Mouse (Mus musculus) limb, embryonic 14.5 days (tissue): Measurements from ENCODE around the gene Fars2. TPM values are rescaled to one million over a fixed set of nuclear protein-coding genes. Genes with fewer than 3 reads are reported as not detected.

ENCODE experiments used
- ATAC-seq: fragments of 200-750 bp; cut with Nextera tagmentation; 2 replicates; pipeline ENCODE4 v1.8.0; 2017; ENCODE audit warnings: low read depth, moderate number of reproducible peaks, moderate TSS enrichment; ENCODE audit not compliant: low FRiP score
- DNase-seq: peaks from one replicate; pipeline ENCODE4 v3.0.0-alpha.2; 2015; ENCODE audit warnings: low spot score
- H3K27ac ChIP-seq: fragments of 300-500 bp; sonication (generic); replicated peaks from 2 replicates; pipeline ENCODE4 v1.5.1; 2014; ENCODE audit warnings: low read depth, mild to moderate bottlenecking, low read length, moderate library complexity, mixed read lengths
- H3K27me3 ChIP-seq: fragments of 300-500 bp; sonication (generic); 2 replicates; pipeline ENCODE4 v1.6.1; 2014; ENCODE audit warnings: low read length, mixed read lengths; ENCODE audit not compliant: control insufficient read depth, insufficient read depth
- H3K36me3 ChIP-seq: fragments of 300-500 bp; sonication (generic); 2 replicates; pipeline ENCODE4 v1.6.1; 2014; ENCODE audit warnings: mild to moderate bottlenecking, low read length, moderate library complexity, mixed read lengths; ENCODE audit not compliant: control insufficient read depth, insufficient read depth
- H3K4me1 ChIP-seq: fragments of 300-500 bp; sonication (generic); 2 replicates; pipeline ENCODE4 v1.6.1; 2014; ENCODE audit warnings: antibody characterized with exemption, low read length, mixed read lengths; ENCODE audit not compliant: control insufficient read depth, insufficient read depth
- H3K4me2 ChIP-seq: fragments of 300-500 bp; sonication (generic); replicated peaks from 2 replicates; pipeline ENCODE4 v1.6.1; 2014; ENCODE audit warnings: low read depth, mild to moderate bottlenecking, low read length, moderate library complexity; ENCODE audit not compliant: severe bottlenecking
- H3K4me3 ChIP-seq: fragments of 300-500 bp; sonication (generic); replicated peaks from 2 replicates; pipeline ENCODE4 v1.5.1; 2014; ENCODE audit warnings: low read length
- H3K9ac ChIP-seq: fragments of 300-500 bp; sonication (generic); 2 replicates; pipeline ENCODE4 v1.6.1; 2014; ENCODE audit warnings: mild to moderate bottlenecking, low read depth, low read length, moderate library complexity; ENCODE audit not compliant: severe bottlenecking
- H3K9me3 ChIP-seq: fragments of 300-500 bp; sonication (generic); 2 replicates; pipeline ENCODE4 v1.6.1; 2016; ENCODE audit warnings: low read length; ENCODE audit not compliant: control insufficient read depth
- POLR2A ChIP-seq: fragments of 200-500 bp; IDR thresholded peaks from 2 replicates; pipeline ENCODE4 v1.8.0; 2012; ENCODE audit warnings: inconsistent platforms, mild to moderate bottlenecking, moderate library complexity, borderline replicate concordance; ENCODE audit not compliant: insufficient read depth, insufficient read length; ENCODE audit errors: extremely low read depth
- WGBS: fragments of 180-500 bp; shearing (Covaris S2); extraction: QIAGEN DNeasy Blood & Tissue Kit; methylation state at CpG from one replicate; pipeline ENCODE4 v1.1.7; 2014; 5-methylcytosine and 5-hydroxymethylcytosine counted together
- polyA plus RNA-seq, 2 experiments: library from polyadenylated mRNA; depleted of rRNA in 1 of 2; stranded (reverse) in 1 of 2; unstranded in 1 of 2; fragments of >200 nt; fragmentation: Nextera tagmentation in 1 of 2; extraction: Ambion mirVana in 1 of 2; gene quantifications; 2 replicates each; pipeline versions ENCODE4 v1.2.1 to v1.2.3; 2012 to 2014

Gene Fars2
- polyA plus RNA-seq, 2 experiments: 27.6 to 35.2 TPM

DNA sequence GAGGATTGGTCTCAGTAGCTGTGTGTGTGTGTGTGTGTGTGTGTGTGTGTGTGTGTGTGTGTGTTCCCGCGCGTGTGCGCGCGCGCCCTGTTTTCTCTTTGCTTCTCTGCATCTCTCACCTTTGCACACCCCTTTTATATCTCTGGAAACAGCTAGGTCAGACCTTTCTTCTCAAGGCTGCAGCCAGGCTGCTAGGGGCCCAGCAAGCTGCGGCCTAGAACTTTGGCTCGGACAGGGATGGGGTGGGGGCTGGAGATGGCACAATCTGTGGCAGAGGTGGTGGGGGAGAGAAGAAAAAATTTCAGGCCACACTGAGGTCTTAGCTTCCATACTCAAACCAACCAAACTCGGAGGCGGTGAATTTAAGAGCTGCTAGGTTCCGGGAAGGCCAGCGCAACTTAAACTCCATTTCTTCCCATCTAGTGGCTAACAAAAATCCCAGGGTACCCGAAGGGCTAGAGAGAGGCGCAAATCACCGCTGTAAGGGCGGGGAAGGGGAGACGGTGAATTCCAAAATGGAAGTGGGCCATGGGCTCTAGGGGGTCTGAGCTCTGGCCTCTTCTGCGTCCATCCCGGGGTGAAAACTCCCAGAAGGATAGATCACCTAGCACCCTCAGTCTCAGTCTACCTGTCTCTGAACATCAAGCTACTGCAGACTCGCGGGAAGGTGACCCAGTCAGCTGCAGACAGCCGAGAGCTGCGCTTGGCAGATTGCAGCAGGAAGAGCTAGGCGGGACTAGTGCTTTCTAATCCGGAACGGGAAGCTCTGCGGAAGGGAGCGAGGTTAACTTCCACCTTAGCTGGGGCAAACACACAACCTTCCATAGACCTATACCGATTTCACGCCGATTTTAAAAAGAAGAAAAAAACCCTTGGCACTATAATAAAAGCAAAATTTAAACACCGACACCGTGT, 614.1 kb downstream of the Fars2 start:
- ATAC-seq: no peak
- H3K4me2 ChIP-seq: peak overlapping the region; percentile 70
- no peaks in the 10 kb centered on the region for H3K9me3 ChIP-seq
- peak overlapping the region; percentile 22; the same call in 1 of the 2 replicates for H3K9ac ChIP-seq
- 5% methylated on average over 34 of the region's 34 CpGs for WGBS
- peak overlapping the region; percentile 47 for H3K4me3 ChIP-seq
- no peak for TF ChIP-seq POLR2A
- H3K27ac ChIP-seq: no peak overlapping the region
- H3K4me1 ChIP-seq: peaks cover 14% of the 10 kb centered on the region
- H3K27me3 ChIP-seq: peaks cover 62% of the 10 kb centered on the region
- H3K36me3 ChIP-seq: no peaks in the 10 kb centered on the region
- peak; percentile 51 for DNase-seq

DNA sequence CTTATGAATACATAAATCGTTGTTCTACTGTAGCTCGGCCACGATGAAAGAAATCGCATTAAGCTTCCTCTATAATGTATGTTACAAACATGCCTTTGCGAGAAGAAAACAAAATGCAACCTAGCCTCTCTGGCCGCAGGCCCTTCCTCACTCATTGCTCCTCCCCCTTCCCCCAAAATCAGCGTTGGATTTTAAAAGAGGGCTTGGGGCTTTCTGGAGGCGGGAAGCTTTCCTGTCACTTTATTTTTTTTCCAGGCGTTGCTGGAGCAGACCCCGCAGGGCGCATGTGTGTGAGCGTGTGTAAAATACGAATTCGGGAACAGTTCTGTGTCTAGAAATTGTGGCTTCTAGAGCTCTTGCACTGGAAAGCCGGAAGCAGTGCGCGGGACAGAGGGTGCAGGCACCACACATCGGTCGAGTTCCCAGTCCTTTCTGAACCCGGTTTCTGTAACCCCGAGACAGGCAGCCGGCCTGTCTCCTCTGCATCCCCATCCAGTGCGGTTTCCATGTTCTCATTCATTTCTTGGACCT, 614.8 kb downstream of the Fars2 start:
- H3K27me3 ChIP-seq: peaks cover 57% of the 10 kb centered on the region

GRCm38 (mm10) chr13:36732891-36733490, 615.8 kb downstream of the Fars2 start:
- Histone ChIP-seq H3K27ac (no peak overlapping the region), H3K9me3 (no peaks in the 10 kb centered on the region), H3K4me1 (peaks cover 13% of the 10 kb centered on the region; the same call in 1 of the 2 replicates), H3K9ac (no peak overlapping the region; the same call in 1 of the 2 replicates), H3K36me3 (no peaks in the 10 kb centered on the region), H3K27me3 (peaks cover 50% of the 10 kb centered on the region), H3K4me3 (peak overlapping the region; percentile 47), H3K4me2 (peak overlapping the region; percentile 70)
- no peak for TF ChIP-seq POLR2A
- DNase-seq: no peak
- ATAC-seq: no peak
- WGBS: 12% methylated on average over 6 of the region's 6 CpGs

More for the DNA sequence above, 614.8 kb downstream of the Fars2 start:
- Histone ChIP-seq H3K9me3 (no peaks in the 10 kb centered on the region), H3K4me1 (peaks cover 15% of the 10 kb centered on the region; the same call in 1 of the 2 replicates), H3K9ac (peak overlapping the region; percentile 22; the same call in 1 of the 2 replicates), H3K4me3 (peak overlapping the region; percentile 47), H3K4me2 (peak overlapping the region; percentile 70), H3K27ac (no peak overlapping the region), H3K36me3 (no peaks in the 10 kb centered on the region)
- DNase-seq (no peak), ATAC-seq (no peak)
- no peak for TF ChIP-seq POLR2A
- under 1% methylated on average over 23 of the region's 23 CpGs for WGBS

DNA sequence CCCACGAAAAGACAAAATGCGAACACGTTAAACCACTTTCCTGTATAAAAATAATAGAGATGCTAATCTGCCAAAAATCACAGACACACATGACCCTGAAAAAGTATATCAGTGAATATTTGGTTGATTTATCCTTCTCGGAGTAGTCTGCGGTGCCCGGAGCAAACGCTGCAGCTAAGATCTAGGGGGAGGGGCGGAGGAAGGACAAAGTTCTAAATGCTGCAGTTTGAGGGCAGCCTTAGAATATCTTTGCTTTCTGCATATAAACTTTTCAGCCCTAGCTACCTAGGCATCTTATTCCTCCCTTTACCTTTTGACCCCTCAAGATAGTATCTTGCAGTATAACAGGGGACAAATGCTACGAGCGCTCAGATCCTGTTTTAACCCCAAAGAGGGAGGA, 616.4 kb downstream of the Fars2 start:
- no peak for TF ChIP-seq POLR2A
- Histone ChIP-seq H3K4me3 (peak overlapping the region; percentile 47), H3K4me2 (peak overlapping the region; percentile 70), H3K27ac (no peak overlapping the region), H3K9me3 (no peaks in the 10 kb centered on the region), H3K4me1 (peaks cover 13% of the 10 kb centered on the region; the same call in 1 of the 2 replicates), H3K9ac (peak overlapping the region; percentile 60), H3K27me3 (peaks cover 47% of the 10 kb centered on the region), H3K36me3 (no peaks in the 10 kb centered on the region)
- under 1% methylated on average over 10 of the region's 10 CpGs for WGBS
- ATAC-seq (no peak), DNase-seq (no peak)
